Mouse (Mus musculus) limb, embryonic 14.5 days (tissue): ENCODE data around the gene Ripor2. TPM values are rescaled to one million over a fixed set of nuclear protein-coding genes. Genes with fewer than 3 reads are reported as not detected.

Experiments
- ATAC-seq: fragments of 200-750 bp; cut with Nextera tagmentation; 2 replicates; pipeline ENCODE4 v1.8.0; 2017; ENCODE audit warnings: low read depth, moderate number of reproducible peaks, moderate TSS enrichment; ENCODE audit not compliant: low FRiP score
- DNase-seq: peaks from one replicate; pipeline ENCODE4 v3.0.0-alpha.2; 2015; ENCODE audit warnings: low spot score
- H3K27ac ChIP-seq: fragments of 300-500 bp; sonication (generic); replicated peaks from 2 replicates; pipeline ENCODE4 v1.5.1; 2014; ENCODE audit warnings: low read depth, mild to moderate bottlenecking, low read length, moderate library complexity, mixed read lengths
- H3K27me3 ChIP-seq: fragments of 300-500 bp; sonication (generic); 2 replicates; pipeline ENCODE4 v1.6.1; 2014; ENCODE audit warnings: low read length, mixed read lengths; ENCODE audit not compliant: control insufficient read depth, insufficient read depth
- H3K36me3 ChIP-seq: fragments of 300-500 bp; sonication (generic); 2 replicates; pipeline ENCODE4 v1.6.1; 2014; ENCODE audit warnings: mild to moderate bottlenecking, low read length, moderate library complexity, mixed read lengths; ENCODE audit not compliant: control insufficient read depth, insufficient read depth
- H3K4me1 ChIP-seq: fragments of 300-500 bp; sonication (generic); 2 replicates; pipeline ENCODE4 v1.6.1; 2014; ENCODE audit warnings: antibody characterized with exemption, low read length, mixed read lengths; ENCODE audit not compliant: control insufficient read depth, insufficient read depth
- H3K4me2 ChIP-seq: fragments of 300-500 bp; sonication (generic); replicated peaks from 2 replicates; pipeline ENCODE4 v1.6.1; 2014; ENCODE audit warnings: low read depth, mild to moderate bottlenecking, low read length, moderate library complexity; ENCODE audit not compliant: severe bottlenecking
- H3K4me3 ChIP-seq: fragments of 300-500 bp; sonication (generic); replicated peaks from 2 replicates; pipeline ENCODE4 v1.5.1; 2014; ENCODE audit warnings: low read length
- H3K9ac ChIP-seq: fragments of 300-500 bp; sonication (generic); 2 replicates; pipeline ENCODE4 v1.6.1; 2014; ENCODE audit warnings: mild to moderate bottlenecking, low read depth, low read length, moderate library complexity; ENCODE audit not compliant: severe bottlenecking
- H3K9me3 ChIP-seq: fragments of 300-500 bp; sonication (generic); 2 replicates; pipeline ENCODE4 v1.6.1; 2016; ENCODE audit warnings: low read length; ENCODE audit not compliant: control insufficient read depth
- POLR2A ChIP-seq: fragments of 200-500 bp; IDR thresholded peaks from 2 replicates; pipeline ENCODE4 v1.8.0; 2012; ENCODE audit warnings: inconsistent platforms, mild to moderate bottlenecking, moderate library complexity, borderline replicate concordance; ENCODE audit not compliant: insufficient read depth, insufficient read length; ENCODE audit errors: extremely low read depth
- WGBS: fragments of 180-500 bp; shearing (Covaris S2); extraction: QIAGEN DNeasy Blood & Tissue Kit; methylation state at CpG from one replicate; pipeline ENCODE4 v1.1.7; 2014; 5-methylcytosine and 5-hydroxymethylcytosine counted together
- polyA plus RNA-seq, 2 experiments: library from polyadenylated mRNA; depleted of rRNA in 1 of 2; stranded (reverse) in 1 of 2; unstranded in 1 of 2; fragments of >200 nt; fragmentation: Nextera tagmentation in 1 of 2; extraction: Ambion mirVana in 1 of 2; gene quantifications; 2 replicates each; pipeline versions ENCODE4 v1.2.1 to v1.2.3; 2012 to 2014

Ripor2 gene
- polyA plus RNA-seq, 2 experiments: 5.1 TPM

- H3K4me3 ChIP-seq: no peak overlapping the region
- 92% methylated on average over 6 of the region's 6 CpGs for WGBS
- no peak overlapping the region for H3K4me2 ChIP-seq
- H3K4me1 ChIP-seq: no peaks in the 10 kb centered on the region
- no peaks in the 10 kb centered on the region for H3K36me3 ChIP-seq
- H3K9ac ChIP-seq: no peak overlapping the region
- no peak for TF ChIP-seq POLR2A
- no peaks in the 10 kb centered on the region for H3K27me3 ChIP-seq
- DNase-seq (no peak), ATAC-seq (no peak)
- no peak overlapping the region for H3K27ac ChIP-seq
- no peaks in the 10 kb centered on the region for H3K9me3 ChIP-seq
Observed at GRCm38 (mm10) chr13:24591737-24592136, 9.7 kb downstream of the Ripor2 start.

- Histone ChIP-seq H3K27me3 (no peaks in the 10 kb centered on the region), H3K4me1 (no peaks in the 10 kb centered on the region), H3K4me2 (no peak overlapping the region), H3K9me3 (no peaks in the 10 kb centered on the region), H3K4me3 (no peak overlapping the region), H3K9ac (no peak overlapping the region), H3K36me3 (no peaks in the 10 kb centered on the region), H3K27ac (no peak overlapping the region)
- no peak for TF ChIP-seq POLR2A
- DNase-seq (no peak), ATAC-seq (no peak)
- WGBS: 57% methylated on average over 3 of the region's 3 CpGs
Observed at GRCm38 (mm10) chr13:24594303-24594702, 12.3 kb downstream of the Ripor2 start.

GRCm38 (mm10) chr13:24599631-24600041, 17.6 kb downstream of the Ripor2 start:
- WGBS: 77% methylated on average over 11 of the region's 11 CpGs

GRCm38 (mm10) chr13:24602978-24603377, 21.0 kb downstream of the Ripor2 start:
- Histone ChIP-seq H3K4me2 (no peak overlapping the region), H3K4me1 (peaks cover 8% of the 10 kb centered on the region), H3K36me3 (no peaks in the 10 kb centered on the region), H3K27me3 (no peaks in the 10 kb centered on the region), H3K4me3 (no peak overlapping the region), H3K9me3 (no peaks in the 10 kb centered on the region), H3K27ac (no peak overlapping the region), H3K9ac (no peak overlapping the region)
- TF ChIP-seq POLR2A: no peak
- no peak for ATAC-seq
- DNase-seq: no peak
- 19% methylated on average over 4 of the region's 4 CpGs for WGBS

More at GRCm38 (mm10) chr13:24599631-24600041, 17.6 kb downstream of the Ripor2 start:
- Histone ChIP-seq H3K4me2 (no peak overlapping the region), H3K27ac (no peak overlapping the region), H3K9me3 (no peaks in the 10 kb centered on the region), H3K27me3 (no peaks in the 10 kb centered on the region), H3K9ac (no peak overlapping the region), H3K4me3 (no peak overlapping the region), H3K36me3 (no peaks in the 10 kb centered on the region), H3K4me1 (peaks cover under 1% of the 10 kb centered on the region; the same call in 1 of the 2 replicates)
- no peak for DNase-seq
- no peak for TF ChIP-seq POLR2A
- ATAC-seq: no peak

- Histone ChIP-seq H3K4me2 (no peak overlapping the region), H3K4me1 (peaks cover 8% of the 10 kb centered on the region), H3K27ac (no peak overlapping the region), H3K27me3 (no peaks in the 10 kb centered on the region), H3K9me3 (no peaks in the 10 kb centered on the region), H3K36me3 (no peaks in the 10 kb centered on the region), H3K4me3 (no peak overlapping the region), H3K9ac (no peak overlapping the region)
- DNase-seq: no peak
- 17% methylated on average over 10 of the region's 11 CpGs for WGBS
- ATAC-seq: no peak
- TF ChIP-seq POLR2A: no peak
Observed at GRCm38 (mm10) chr13:24603591-24604009, 21.6 kb downstream of the Ripor2 start.

GRCm38 (mm10) chr13:24604096-24604495, 22.1 kb downstream of the Ripor2 start:
- Histone ChIP-seq H3K36me3 (no peaks in the 10 kb centered on the region), H3K9me3 (no peaks in the 10 kb centered on the region), H3K9ac (no peak overlapping the region), H3K4me1 (peaks cover 8% of the 10 kb centered on the region), H3K4me3 (no peak overlapping the region), H3K4me2 (no peak overlapping the region), H3K27ac (no peak overlapping the region), H3K27me3 (no peaks in the 10 kb centered on the region)
- no peak for ATAC-seq
- no peak for DNase-seq
- WGBS: 21% methylated on average over 4 of the region's 4 CpGs
- TF ChIP-seq POLR2A: no peak
